8 mouse cellular contexts compared by ENCODE assay signal in genomic region chr2:31258609-31259366, GRCm38 (mm10). TPM values are rescaled to one million over a fixed set of nuclear protein-coding genes. Genes with fewer than 3 reads are reported as not detected.
DNase-seq lines count a peak whose midpoint lies in the region; ATAC-seq lines count a peak whose summit lies in the region.

No protein-coding gene starts in this region.

- DNase-seq in adipocyte (ENCODE audit: low spot score): peak; percentile 68
- peak; percentile 80 to 83 for DNase-seq in cerebellum, postnatal 36 days
- DNase-seq in gastrocnemius, postnatal 14 days: peak; percentile 81
- peak; percentile 88 for DNase-seq in induced T-regulatory cell, adult 2 months (ENCODE audit: low read depth)
- DNase-seq in left cerebral cortex, postnatal 10 days (ENCODE audit: extremely low spot score in 1 of 2, low spot score in 2 of 2): peak; percentile 72 to 87
- DNase-seq in right cerebral cortex, postnatal 10 days (ENCODE audit: low spot score in 2 of 2): peak; percentile 83 to 89
- peak; percentile 76 to 77 for DNase-seq in urinary bladder, postnatal 36 days (ENCODE audit: low spot score in 2 of 2)

- intact Hi-C loops in gastrocnemius, postnatal 14 days (cut with DNase I; ENCODE audit: low total_unique reads): no loop called here
- intact Hi-C loops in left cerebral cortex, postnatal 10 days (cut with DNase I): no loop called here

- ATAC-seq in megakaryocyte, adult 5-6 weeks (ENCODE audit: poor library complexity, severe bottlenecking): peak; percentile 62

RNA-seq across cellular contexts. Expression of gene Ncs1, which starts 13.2 kb away (rescaled TPM):
- total RNA-seq in gastrocnemius, postnatal 14 days (2021): 10 to 100 TPM in 1 of 2 experiments, 1 to 10 TPM in 1; 6.1 to 12.0 TPM
- 100 to 1,000 TPM; 151 to 156 TPM for total RNA-seq in left cerebral cortex, postnatal 10 days (2021)
- total RNA-seq in megakaryocyte, adult 5-6 weeks (2015): 0.14 TPM in 1 of 2 replicates, not detected in the other
- 0.15 and 0.37 TPM in 2 replicates for total RNA-seq in megakaryocyte, adult 5-6 weeks (2017)

RNA-seq across cellular contexts. Expression of gene Hmcn2, which starts 55.4 kb away (rescaled TPM):
- total RNA-seq in gastrocnemius, postnatal 14 days (2021): 10 to 100 TPM; 44.0 to 45.2 TPM
- total RNA-seq in left cerebral cortex, postnatal 10 days (2021): under 1 TPM; 0.22 to 0.39 TPM
- 0.02 TPM in 1 of 2 replicates, not detected in the other for total RNA-seq in megakaryocyte, adult 5-6 weeks (2015)
- total RNA-seq in megakaryocyte, adult 5-6 weeks (2017): 0.26 TPM in 1 of 2 replicates, not detected in the other

Comparison
In these comparisons a context has a peak if more than half of its experiments do, and no peak if none do; other contexts are left out.
1. Peak in every context shown above with its lines: DNase-seq and ATAC-seq.
2. RNA of gene Ncs1, which starts 13.2 kb away (total RNA-seq): 151 to 156 TPM in left cerebral cortex, postnatal 10 days; 6.1 to 12.0 TPM in gastrocnemius, postnatal 14 days and 0.14 to 0.37 TPM in megakaryocyte, adult 5-6 weeks; every median in the first group is over 10 times any median in the second.
3. RNA of gene Hmcn2, which starts 55.4 kb away (total RNA-seq): 44.0 to 45.2 TPM in gastrocnemius, postnatal 14 days; 0.22 to 0.39 TPM in left cerebral cortex, postnatal 10 days and 0.02 to 0.26 TPM in megakaryocyte, adult 5-6 weeks; every median in the first group is over 10 times any median in the second.